Mouse (Mus musculus) testis, adult 2 months (tissue): ENCODE measurements at regions not wholly inside any gene's neighbourhood (a gene's known extent, or its start where the extent isn't known, plus 50 kb on each side); places are given as distances from the start of the nearest gene placed in this dataset.

Experiments used
- H3K27ac ChIP-seq: fragments of 200-500 bp; 2 replicates; pipeline ENCODE4 v1.5.1; 2012; ENCODE audit warnings: low read depth, low read length; ENCODE audit not compliant: control insufficient read depth, insufficient read depth
- H3K27me3 ChIP-seq: fragments of 200-500 bp; 2 replicates; pipeline ENCODE4 v1.6.1; 2012; ENCODE audit warnings: mild to moderate bottlenecking, low read length, moderate library complexity; ENCODE audit not compliant: control insufficient read depth, insufficient read depth
- H3K36me3 ChIP-seq: fragments of 200-500 bp; 2 replicates; pipeline ENCODE4 v1.6.1; 2012; ENCODE audit warnings: mild to moderate bottlenecking, low read length; ENCODE audit not compliant: control insufficient read depth, insufficient read depth
- H3K4me1 ChIP-seq: fragments of 200-500 bp; 2 replicates; pipeline ENCODE4 v1.6.1; 2012; ENCODE audit warnings: low read length; ENCODE audit not compliant: control insufficient read depth, insufficient read depth
- H3K4me3 ChIP-seq: fragments of 200-500 bp; 2 replicates; pipeline ENCODE4 v1.5.1; 2012; ENCODE audit warnings: low read depth, mild to moderate bottlenecking, low read length, moderate library complexity, mixed read lengths; ENCODE audit not compliant: control insufficient read depth
- CTCF ChIP-seq: fragments of 200-500 bp; IDR thresholded peaks from 2 replicates; pipeline ENCODE4 v1.5.1; 2012; ENCODE audit warnings: low read depth, mild to moderate bottlenecking, inconsistent platforms, low read length, moderate library complexity; ENCODE audit not compliant: control insufficient read depth, insufficient read depth, insufficient replicate concordance
- POLR2A ChIP-seq: fragments of 200-500 bp; IDR thresholded peaks from 2 replicates; pipeline ENCODE4 v1.6.1; 2012; ENCODE audit warnings: low read depth, mild to moderate bottlenecking, inconsistent platforms, low read length, moderate library complexity; ENCODE audit not compliant: control insufficient read depth

GRCm38 (mm10) chr13:99097606-99098545, 86.7 kb upstream of the Zfp366 start:
- Histone ChIP-seq H3K36me3 (no peaks in the 10 kb centered on the region), H3K4me3 (no peak overlapping the region), H3K27me3 (no peaks in the 10 kb centered on the region), H3K27ac (no peak overlapping the region), H3K4me1 (peaks cover 6% of the 10 kb centered on the region)
- no peak for TF ChIP-seq POLR2A
- no peak for TF ChIP-seq CTCF

- Histone ChIP-seq H3K4me3 (no peak overlapping the region; the same call in 1 of the 2 replicates), H3K4me1 (peaks cover 6% of the 10 kb centered on the region), H3K36me3 (no peaks in the 10 kb centered on the region), H3K27me3 (no peaks in the 10 kb centered on the region), H3K27ac (no peak overlapping the region)
- TF ChIP-seq POLR2A, result no peak
- TF ChIP-seq CTCF, result no peak
These were observed 87.8 kb upstream of the Zfp366 start for GRCm38 (mm10) chr13:99096837-99097236.

- H3K27me3 ChIP-seq, result no peaks in the 10 kb centered on the region
- H3K4me1 ChIP-seq, result peaks cover 2% of the 10 kb centered on the region; the same call in 1 of the 2 replicates
- no peaks in the 10 kb centered on the region for H3K36me3 ChIP-seq
- no peak overlapping the region for H3K27ac ChIP-seq
- no peak for TF ChIP-seq POLR2A
- no peak for TF ChIP-seq CTCF
- no peak overlapping the region for H3K4me3 ChIP-seq
These were observed 89.6 kb upstream of the Zfp366 start for GRCm38 (mm10) chr13:99095006-99095405.

GRCm38 (mm10) chr13:99094221-99094620, 90.4 kb upstream of the Zfp366 start:
- H3K4me3 ChIP-seq, result no peak overlapping the region
- no peaks in the 10 kb centered on the region for H3K36me3 ChIP-seq
- H3K4me1 ChIP-seq, result peaks cover 2% of the 10 kb centered on the region; the same call in 1 of the 2 replicates
- TF ChIP-seq POLR2A (no peak), CTCF (no peak)
- no peak overlapping the region for H3K27ac ChIP-seq
- H3K27me3 ChIP-seq, result no peaks in the 10 kb centered on the region

GRCm38 (mm10) chr13:99093269-99093668, 91.4 kb upstream of the Zfp366 start:
- Histone ChIP-seq H3K4me3 (no peak overlapping the region), H3K27ac (no peak overlapping the region), H3K27me3 (no peaks in the 10 kb centered on the region), H3K36me3 (no peaks in the 10 kb centered on the region), H3K4me1 (peaks cover 2% of the 10 kb centered on the region; the same call in 1 of the 2 replicates)
- TF ChIP-seq POLR2A (no peak), CTCF (peak; percentile 63)

GRCm38 (mm10) chr13:99092279-99092930, 92.2 kb upstream of the Zfp366 start:
- H3K4me1 ChIP-seq, result peaks cover 2% of the 10 kb centered on the region; the same call in 1 of the 2 replicates
- no peaks in the 10 kb centered on the region for H3K27me3 ChIP-seq
- no peaks in the 10 kb centered on the region for H3K36me3 ChIP-seq
- peak overlapping the region; percentile 39 for H3K27ac ChIP-seq
- no peak overlapping the region for H3K4me3 ChIP-seq
- TF ChIP-seq POLR2A, result no peak
- TF ChIP-seq CTCF, result no peak

- H3K36me3 ChIP-seq, result no peaks in the 10 kb centered on the region
- no peak overlapping the region for H3K4me3 ChIP-seq
- H3K27ac ChIP-seq, result peak overlapping the region; percentile 39
- no peaks in the 10 kb centered on the region for H3K27me3 ChIP-seq
- no peak for TF ChIP-seq POLR2A
- no peak for TF ChIP-seq CTCF
- peaks cover 2% of the 10 kb centered on the region; the same call in 1 of the 2 replicates for H3K4me1 ChIP-seq
These were observed 92.9 kb upstream of the Zfp366 start for GRCm38 (mm10) chr13:99091562-99092278.
